9 mouse cellular contexts compared by ENCODE assay signal in the genomic region with DNA sequence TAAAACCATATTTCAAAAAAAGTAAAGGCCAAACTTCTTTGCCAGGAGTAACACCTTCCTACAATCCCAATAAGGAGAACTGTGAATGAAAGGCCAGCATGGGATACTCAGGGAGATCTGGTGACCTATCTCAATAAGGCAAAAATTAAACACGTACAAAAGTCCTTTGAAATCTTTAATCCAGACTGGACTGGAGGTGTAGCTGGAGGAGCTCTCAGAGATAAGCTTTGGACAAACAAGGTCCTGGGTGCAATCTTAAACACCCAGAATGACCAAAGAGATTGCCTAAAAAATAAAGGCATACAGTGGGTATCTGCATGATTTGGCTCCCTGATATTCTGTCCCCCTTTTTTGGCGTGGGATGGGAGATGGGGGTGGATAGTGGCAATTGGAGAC. TPM values are rescaled to one million over a fixed set of nuclear protein-coding genes. Genes with fewer than 3 reads are reported as not detected.
DNase-seq lines count a peak whose midpoint lies in the region; ATAC-seq lines count a peak whose summit lies in the region.
"Had no signal": no experiment of that assay in that cellular context is flagged by ENCODE, and none has a peak within 500 bp of the region (broad histone marks: within the 10 kb centered on the region; RNA-seq: fewer than 3 reads in every experiment).

No protein-coding gene starts in this region.

- H3K4me2 ChIP-seq in kidney, embryonic 15.5 days = peak overlapping the region; percentile 67
- peak overlapping the region; percentile 68 for H3K4me2 ChIP-seq in hindbrain, embryonic 13.5 days
- peak overlapping the region; percentile 57 for H3K4me2 ChIP-seq in midbrain, embryonic 13.5 days (replicated peaks)

- no peak for ATAC-seq in kidney, embryonic 15.5 days (replicated peaks; ENCODE audit: low FRiP score)
- no peak for ATAC-seq in hindbrain, embryonic 13.5 days (ENCODE audit: low FRiP score)
- ATAC-seq in midbrain, embryonic 13.5 days = no peak

- no peak for DNase-seq in kidney, postnatal 10 days
- DNase-seq in c-Kit-positive CD71-positive TER-119-positive erythroid progenitor cells, embryonic 14.5 days (ENCODE audit: low spot score) = peak; percentile 58
- DNase-seq in embryo, embryonic 10 days (ENCODE audit: low spot score) = no peak
- no peak for DNase-seq in adrenal gland, adult 8-10 months
- DNase-seq in adrenal gland, postnatal 4 days (ENCODE audit: low spot score in 2 of 2) = no peak
- DNase-seq: gastrocnemius, postnatal 14 days had no signal

- H3K9ac ChIP-seq in kidney, embryonic 15.5 days = peak overlapping the region; percentile 96
- peak overlapping the region; percentile 97 for H3K9ac ChIP-seq in hindbrain, embryonic 13.5 days
- H3K9ac ChIP-seq in midbrain, embryonic 13.5 days (replicated peaks) = peak overlapping the region; percentile 86

- no peaks in the 10 kb centered on the region for H3K27me3 ChIP-seq in kidney, embryonic 15.5 days
- no peaks in the 10 kb centered on the region for H3K27me3 ChIP-seq in hindbrain, embryonic 13.5 days
- no peaks in the 10 kb centered on the region for H3K27me3 ChIP-seq in midbrain, embryonic 13.5 days

- peak overlapping the region; percentile 97 for H3K4me3 ChIP-seq in kidney, embryonic 15.5 days (replicated peaks)
- peak overlapping the region; percentile 93 for H3K4me3 ChIP-seq in hindbrain, embryonic 13.5 days
- H3K4me3 ChIP-seq in midbrain, embryonic 13.5 days (replicated peaks) = peak overlapping the region; percentile 83

- peaks cover 46% of the 10 kb centered on the region for H3K4me1 ChIP-seq in kidney, embryonic 15.5 days
- H3K4me1 ChIP-seq in hindbrain, embryonic 13.5 days (replicated peaks) = peaks cover 42% of the 10 kb centered on the region
- peaks cover 45% of the 10 kb centered on the region for H3K4me1 ChIP-seq in midbrain, embryonic 13.5 days (replicated peaks)

- peak overlapping the region; percentile 100; the same call in 1 of the 2 replicates for H3K27ac ChIP-seq in kidney, embryonic 15.5 days
- H3K27ac ChIP-seq in hindbrain, embryonic 13.5 days = peak overlapping the region; percentile 99
- H3K27ac ChIP-seq in midbrain, embryonic 13.5 days = no peak overlapping the region

- no peaks in the 10 kb centered on the region for H3K9me3 ChIP-seq in kidney, embryonic 15.5 days (replicated peaks)
- H3K9me3 ChIP-seq in hindbrain, embryonic 13.5 days = no peaks in the 10 kb centered on the region
- H3K9me3 ChIP-seq in midbrain, embryonic 13.5 days = no peaks in the 10 kb centered on the region

- 0 out of 2 replicates have a peak, but pooled peaks cover 8% of the 10 kb centered on the region for H3K36me3 ChIP-seq in kidney, embryonic 15.5 days
- H3K36me3 ChIP-seq in hindbrain, embryonic 13.5 days = peaks cover 3% of the 10 kb centered on the region; the same call in 1 of the 2 replicates
- H3K36me3 ChIP-seq in midbrain, embryonic 13.5 days = 0 out of 2 replicates have a peak, but pooled peaks cover 3% of the 10 kb centered on the region

- 64% methylated on average over 2 of the region's 2 CpGs for WGBS in kidney, embryonic 15.5 days
- 88% methylated on average over 2 of the region's 2 CpGs for whole genome bisulfite sequencing in hindbrain, embryonic 13.5 days
- WGBS in midbrain, embryonic 13.5 days = 84% methylated on average over 2 of the region's 2 CpGs

RNA-seq across cellular contexts. Expression of a gene that starts 1.4 kb away (rescaled TPM):
- 43.7 and 44.0 TPM in 2 replicates for polyA plus RNA-seq in kidney, embryonic 15.5 days (2015; fragmentation: Nextera tagmentation; extraction: Ambion mirVana)
- 37.5 and 38.7 TPM in 2 replicates for polyA plus RNA-seq in hindbrain, embryonic 13.5 days (2015; fragmentation: Nextera tagmentation; extraction: Ambion mirVana)
- polyA plus RNA-seq in midbrain, embryonic 13.5 days (2015; fragmentation: Nextera tagmentation; extraction: Ambion mirVana) = 30.5 and 31.7 TPM in 2 replicates
- total RNA-seq in adrenal gland, adult 8-10 months (2022) = 100 to 1,000 TPM; 566 to 814 (median 738) TPM
- total RNA-seq in adrenal gland, postnatal 4 days (2021) = 100 to 1,000 TPM; 413 to 434 TPM

RNA-seq across cellular contexts. Expression of a gene that starts 14.6 kb away (rescaled TPM):
- polyA plus RNA-seq in kidney, embryonic 15.5 days (2015; fragmentation: Nextera tagmentation; extraction: Ambion mirVana) = 167 and 174 TPM in 2 replicates
- 110 and 119 TPM in 2 replicates for polyA plus RNA-seq in hindbrain, embryonic 13.5 days (2015; fragmentation: Nextera tagmentation; extraction: Ambion mirVana)
- polyA plus RNA-seq in midbrain, embryonic 13.5 days (2015; fragmentation: Nextera tagmentation; extraction: Ambion mirVana) = 124 and 126 TPM in 2 replicates
- 10 to 100 TPM; 37.6 to 60.4 (median 57.4) TPM for total RNA-seq in adrenal gland, adult 8-10 months (2022)
- 10 to 100 TPM; 67.4 to 72.8 TPM for total RNA-seq in adrenal gland, postnatal 4 days (2021)

RNA-seq across cellular contexts. Expression of a gene that starts 41.5 kb away (rescaled TPM):
- polyA plus RNA-seq in kidney, embryonic 15.5 days (2015; fragmentation: Nextera tagmentation; extraction: Ambion mirVana) = 29.2 and 30.6 TPM in 2 replicates
- 42.0 and 48.1 TPM in 2 replicates for polyA plus RNA-seq in hindbrain, embryonic 13.5 days (2015; fragmentation: Nextera tagmentation; extraction: Ambion mirVana)
- polyA plus RNA-seq in midbrain, embryonic 13.5 days (2015; fragmentation: Nextera tagmentation; extraction: Ambion mirVana) = 50.2 and 50.7 TPM in 2 replicates
- 10 to 100 TPM; 26.8 to 38.6 (median 31.5) TPM for total RNA-seq in adrenal gland, adult 8-10 months (2022)
- 10 to 100 TPM; 27.9 to 30.5 TPM for total RNA-seq in adrenal gland, postnatal 4 days (2021)
